Mouse (Mus musculus) cerebellum, adult 9-11 months (tissue): ENCODE measurements at regions not wholly inside any gene's neighbourhood (a gene's known extent, or its start where the extent isn't known, plus 50 kb on each side); places are given as distances from the start of the nearest gene placed in this dataset.

Experiments used
- DNase-seq: peaks from one replicate; pipeline ENCODE4 v3.0.0; 2022

- no peak for DNase-seq
Measured at GRCm38 (mm10) chr16:29706996-29707395, 127.9 kb downstream of the Opa1 start.

DNA sequence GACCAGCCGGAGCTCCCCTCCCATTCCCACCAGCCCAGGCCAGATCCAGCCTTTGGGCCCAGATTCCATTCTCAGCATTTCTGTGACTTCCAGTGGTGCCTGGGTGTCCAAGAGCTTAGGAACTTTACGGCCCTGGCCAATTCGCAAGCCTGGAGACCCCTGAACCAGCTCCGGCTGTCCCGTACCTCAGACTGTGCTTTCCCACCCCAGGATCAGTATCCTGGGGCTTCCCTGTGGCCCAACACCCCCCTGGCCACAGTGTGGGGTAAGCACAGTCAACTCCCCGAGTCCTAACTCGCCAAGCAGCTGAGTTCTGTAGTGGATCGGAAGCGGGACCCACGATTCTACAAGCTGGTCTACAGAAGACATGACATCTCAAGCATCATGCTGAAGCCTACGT, 128.5 kb downstream of the Opa1 start:
- DNase-seq, result no peak

GRCm38 (mm10) chr16:29709072-29709471, 129.9 kb downstream of the Opa1 start:
- DNase-seq, result no peak

DNA sequence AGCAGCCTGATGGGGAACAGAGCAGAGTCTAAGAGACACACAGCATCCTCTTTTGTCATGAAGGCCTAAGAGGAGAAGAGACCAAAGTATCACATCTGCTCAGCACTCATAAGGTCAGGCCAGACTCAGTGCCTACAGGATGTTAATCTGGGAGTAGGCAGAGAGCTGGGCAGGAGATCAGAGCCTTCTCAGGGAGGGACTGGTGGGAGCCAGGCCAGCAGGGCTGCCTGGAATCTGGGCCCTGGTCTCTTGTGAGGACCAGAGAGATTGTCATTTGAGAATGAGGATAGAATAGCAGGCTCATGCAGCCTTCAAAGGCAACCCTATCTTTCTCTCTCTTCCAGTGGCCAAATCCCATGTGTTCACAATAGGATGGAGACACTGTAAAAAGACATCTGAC, 132.3 kb downstream of the Opa1 start:
- DNase-seq, result no peak

GRCm38 (mm10) chr16:29711912-29712681, 133.0 kb downstream of the Opa1 start:
- DNase-seq, result peak; percentile 81

DNA sequence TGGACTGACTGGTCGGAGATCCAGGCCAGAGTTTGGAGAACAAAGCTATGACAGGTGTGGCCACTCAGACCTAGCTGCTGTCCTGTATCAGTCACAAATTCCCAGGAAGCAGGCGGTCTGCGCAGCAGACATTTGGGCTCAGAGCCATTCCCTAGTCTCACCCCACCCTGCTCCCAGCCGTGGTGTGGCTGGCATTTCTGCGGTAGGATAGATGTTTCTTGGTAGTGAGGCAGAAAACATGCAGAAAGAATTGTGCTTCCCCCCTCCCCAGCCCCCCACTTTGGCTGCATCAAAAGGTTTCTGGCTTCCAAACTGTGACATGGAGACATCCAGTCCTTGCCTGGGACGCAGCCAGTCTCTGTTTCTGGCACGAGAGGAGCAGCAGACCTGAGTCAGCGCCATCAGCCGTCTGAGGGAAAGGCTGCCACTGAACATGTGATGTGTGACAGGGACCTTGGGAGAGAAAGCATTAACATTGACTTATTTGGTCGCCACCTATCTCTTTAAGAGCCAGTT, 135.5 kb downstream of the Opa1 start:
- peak; percentile 85 for DNase-seq

- DNase-seq, result no peak
Measured at GRCm38 (mm10) chr16:29718965-29719364, 139.8 kb downstream of the Opa1 start.

DNA sequence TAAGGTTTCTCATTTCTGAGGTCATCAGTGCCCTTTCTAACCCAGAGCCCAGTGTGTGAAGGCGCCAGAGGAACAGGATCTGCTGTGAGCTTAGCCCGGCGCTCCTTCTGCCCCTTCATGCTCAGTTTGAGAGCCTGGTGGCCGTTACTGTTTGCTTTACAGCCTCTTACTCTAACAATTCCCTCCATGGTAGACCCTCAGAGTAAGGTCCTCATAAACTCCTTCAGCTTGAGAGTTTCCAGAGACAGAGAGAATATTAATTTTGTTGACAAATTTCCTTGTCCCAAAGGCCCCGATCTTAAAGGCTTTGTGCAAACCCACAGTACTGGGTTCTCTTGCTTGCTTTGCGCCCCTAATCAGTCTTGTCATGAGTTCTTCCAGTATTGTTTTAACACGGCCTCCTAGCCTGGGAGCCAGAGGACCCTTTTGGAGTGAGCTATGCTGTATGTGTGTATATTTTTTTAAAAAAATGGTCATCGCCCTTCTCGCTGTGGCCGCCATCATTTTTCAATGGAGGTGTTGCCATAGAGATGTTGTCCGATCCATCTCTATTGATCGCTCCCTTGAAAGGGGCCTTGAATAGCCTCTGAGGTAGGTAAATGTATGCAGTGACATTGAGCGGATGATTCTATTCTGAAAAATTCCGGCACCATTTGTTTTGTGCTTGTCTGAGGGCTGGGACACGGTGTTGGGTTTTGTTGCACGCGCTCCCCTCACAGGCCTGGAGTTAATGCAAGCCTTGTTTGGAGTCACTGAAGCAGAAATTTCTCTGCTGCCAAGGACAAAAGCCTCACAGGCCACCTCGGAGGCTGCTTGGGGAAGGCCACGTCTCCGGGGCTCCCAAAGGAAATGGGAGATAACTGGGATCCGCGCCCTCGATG, 140.7 kb downstream of the Opa1 start:
- no peak for DNase-seq

GRCm38 (mm10) chr16:29725153-29725552, 146.0 kb downstream of the Opa1 start:
- no peak for DNase-seq

- DNase-seq, result peak; percentile 58
Measured at GRCm38 (mm10) chr16:29725563-29725962, 146.4 kb downstream of the Opa1 start.

GRCm38 (mm10) chr16:29727397-29727796, 148.3 kb downstream of the Opa1 start:
- no peak for DNase-seq

- DNase-seq, result peak; percentile 75
Measured at GRCm38 (mm10) chr16:29728769-29729481, 149.8 kb downstream of the Opa1 start.

DNA sequence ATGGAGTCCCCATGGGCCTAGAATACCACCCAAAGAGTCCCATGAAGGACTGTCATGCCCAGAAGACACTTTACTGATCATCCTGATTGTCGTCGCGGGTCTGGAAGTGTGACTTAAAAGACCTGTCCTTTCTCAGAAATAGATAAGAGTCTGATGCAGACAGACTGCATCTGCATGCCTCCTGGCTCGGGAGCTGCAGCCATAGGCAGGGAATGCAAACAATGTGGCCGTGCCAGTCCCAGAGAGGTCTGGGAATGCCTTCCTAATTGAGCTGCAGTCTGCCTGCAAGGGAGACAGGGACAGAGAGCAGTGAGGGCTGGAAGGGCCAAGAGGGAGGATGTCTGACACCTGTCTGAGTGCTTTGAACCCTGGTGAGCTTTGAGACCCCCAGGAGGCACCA, 150.9 kb downstream of the Opa1 start:
- DNase-seq, result no peak

DNA sequence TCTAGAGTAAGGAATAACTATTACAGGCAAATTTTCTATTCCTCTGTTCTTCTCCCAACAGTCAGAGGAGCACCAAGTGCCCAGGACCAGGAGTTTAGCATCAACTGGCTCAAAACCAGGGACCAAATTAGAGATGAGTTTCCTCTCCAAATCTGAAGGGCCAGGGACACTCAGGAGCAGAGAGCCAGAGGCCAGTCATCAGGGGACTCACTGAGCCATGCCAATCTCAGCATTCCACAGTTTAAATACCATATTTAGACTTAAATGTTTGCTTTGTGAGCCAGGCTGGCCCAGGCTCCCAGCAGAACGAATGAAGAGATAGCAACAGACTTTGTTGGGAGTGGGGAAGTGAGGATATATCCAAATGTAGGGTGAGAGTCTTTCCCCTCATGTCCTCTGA, 153.8 kb downstream of the Opa1 start:
- no peak for DNase-seq

GRCm38 (mm10) chr16:29733847-29734246, 154.7 kb downstream of the Opa1 start:
- no peak for DNase-seq

DNA sequence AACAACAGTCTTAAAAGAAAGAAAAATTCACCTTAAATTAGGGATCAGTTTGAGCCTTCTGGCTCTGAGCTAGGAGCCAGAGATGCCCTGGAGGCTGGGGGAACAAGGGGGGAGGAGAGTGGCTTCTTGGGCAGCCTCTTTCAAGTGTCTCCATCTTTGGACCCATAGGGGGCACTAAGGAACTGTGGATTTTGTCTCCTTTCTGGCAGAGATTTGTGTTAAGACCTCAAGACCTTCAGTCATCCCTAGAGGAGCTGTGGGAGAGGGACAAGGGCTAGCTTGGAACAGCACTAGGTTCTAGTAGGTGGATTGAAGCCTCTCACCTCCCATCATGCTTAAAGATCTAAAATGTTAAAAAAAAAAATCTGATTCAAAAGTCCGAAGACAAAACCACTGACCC, 155.2 kb downstream of the Opa1 start:
- DNase-seq, result peak; percentile 54

GRCm38 (mm10) chr16:29734738-29735250, 155.7 kb downstream of the Opa1 start:
- DNase-seq, result no peak

GRCm38 (mm10) chr16:29735371-29736008, 156.4 kb downstream of the Opa1 start:
- DNase-seq, result no peak

- DNase-seq, result no peak
Measured at GRCm38 (mm10) chr16:29736211-29736610, 157.1 kb downstream of the Opa1 start.

DNA sequence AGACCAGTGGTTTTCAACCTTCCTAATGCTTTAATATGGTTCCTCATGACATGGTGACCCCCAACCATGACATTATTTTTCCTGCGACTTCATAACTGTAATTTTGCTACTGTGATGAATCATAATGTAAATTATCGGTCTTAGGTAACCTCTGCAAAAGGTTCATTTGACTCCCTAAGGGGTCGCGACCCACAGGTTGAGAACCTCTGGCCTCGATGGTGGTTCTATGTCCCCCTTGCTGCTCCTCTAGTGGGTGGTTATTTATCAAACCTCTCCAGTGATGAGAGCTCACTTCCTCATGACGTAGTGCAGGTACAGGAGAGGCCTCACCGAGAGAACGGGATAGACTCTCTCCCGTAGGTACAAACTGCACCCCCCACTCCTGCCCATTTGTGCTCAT, 158.9 kb downstream of the Opa1 start:
- DNase-seq, result no peak

GRCm38 (mm10) chr16:29742497-29743230, 163.5 kb downstream of the Opa1 start:
- DNase-seq, result no peak

DNA sequence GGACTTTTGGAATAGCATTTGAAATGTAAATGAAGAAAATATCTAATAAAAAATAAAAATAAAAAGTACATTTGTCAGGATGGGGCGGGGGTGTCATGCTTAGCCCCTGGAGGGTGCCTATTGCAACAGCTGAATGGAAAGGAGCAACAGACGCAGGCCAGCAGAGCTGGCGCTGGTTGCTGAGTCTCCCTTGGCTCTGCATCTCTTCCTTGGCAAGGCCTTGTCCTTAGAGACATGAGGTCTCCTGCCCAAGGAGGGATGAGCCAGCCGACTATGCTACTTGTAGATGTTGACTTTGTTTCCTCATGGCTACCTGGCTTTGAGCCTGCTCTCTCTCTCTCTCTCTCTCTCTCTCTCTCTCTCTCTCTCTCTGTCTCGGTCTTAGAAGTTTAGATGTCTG, 166.4 kb downstream of the Opa1 start:
- DNase-seq, result no peak
